Mouse (Mus musculus): ENCODE measurements around the gene Apoc3. TPM values are rescaled to one million over a fixed set of nuclear protein-coding genes. Genes with fewer than 3 reads are reported as not detected.

Gene Apoc3
- total RNA-seq, 1 experiment, result not detected

DNA sequence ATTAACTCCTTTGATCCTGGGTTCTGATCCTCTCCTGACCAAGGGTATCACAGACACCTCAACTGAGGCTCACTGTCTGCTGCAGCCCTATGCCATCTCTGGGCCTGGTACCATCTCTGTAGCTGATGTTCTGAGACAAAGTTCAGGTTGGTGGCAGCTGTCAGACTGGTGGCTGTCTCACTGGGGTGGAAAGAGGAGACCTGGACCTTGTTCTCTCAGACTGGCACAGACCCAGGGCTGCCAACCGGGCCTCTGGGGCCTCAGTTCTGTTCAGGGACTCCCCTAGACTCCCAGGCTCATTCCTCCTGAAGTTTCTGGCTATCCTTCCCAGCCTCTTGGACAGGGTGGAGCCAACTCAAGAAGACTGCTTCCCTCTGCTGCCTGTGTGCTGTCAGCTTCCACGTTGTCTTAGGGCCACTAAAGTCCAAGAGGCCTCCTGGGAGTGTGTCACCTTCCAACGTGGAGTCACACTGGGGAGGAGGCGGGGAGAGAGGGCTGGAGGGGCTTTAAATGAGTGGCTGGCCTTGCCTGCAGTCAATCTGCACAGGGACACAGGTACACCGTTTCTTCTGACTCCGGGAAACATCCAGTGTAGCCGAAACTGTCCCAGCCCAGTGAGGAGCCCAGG, 5.2 kb upstream of the Apoc3 start, which contains the start of gene Apoa4:
TSS of gene Apoa4 (plus strand) at position 171 of the 628 bp plus-strand sequence.
- TF ChIP-seq ZNF384 (IDR thresholded peaks at IDR 0.05; ENCODE audit: low read depth, low read length) (no peak), MAFK (IDR thresholded peaks at IDR 0.05; ENCODE audit: insufficient read depth, low read depth, low read length) (no peak), HCFC1 (IDR thresholded peaks at IDR 0.05; ENCODE audit: borderline replicate concordance, insufficient read depth, low read length) (no peak), ZC3H11A (IDR thresholded peaks at IDR 0.05; ENCODE audit: borderline replicate concordance, low read depth, low read length) (no peak), CHD2 (IDR thresholded peaks at IDR 0.05; ENCODE audit: low read depth, low read length) (no peak)
- no peak within 1 kb of the TSS for H3K4me3 ChIP-seq (ENCODE audit: insufficient read depth in 1 of 2, low read depth in 1 of 2, low read length in 2 of 2, poor library complexity in 1 of 2, severe bottlenecking in 1 of 2)
- in situ Hi-C loops (cut with MboI; ENCODE audit: low sequenced_read_pairs in 2 of 2, unreplicated experiment in 2 of 2), result no loop called here
- DNase-seq (ENCODE audit: low read depth, low spot score), result no peak
- no peaks in the 10 kb centered on the region for H3K36me3 ChIP-seq (ENCODE audit: control insufficient read depth, insufficient read depth, low read length, poor library complexity, severe bottlenecking)
- no peaks in the 10 kb centered on the region for H3K4me1 ChIP-seq (ENCODE audit: control insufficient read depth in 2 of 2, insufficient read depth in 2 of 2, low read length in 2 of 2, poor library complexity in 1 of 2)
- no peak within 1 kb of the TSS for H3K9ac ChIP-seq (ENCODE audit: insufficient read depth, low read depth, low read length, poor library complexity, severe bottlenecking)
- no peak within 1 kb of the TSS for H3K27ac ChIP-seq (ENCODE audit: insufficient read depth, low read depth, low read length, poor library complexity, severe bottlenecking)
- no peaks in the 10 kb centered on the region for H3K9me3 ChIP-seq (ENCODE audit: control insufficient read depth, insufficient read depth, low read depth, low read length)

DNA sequence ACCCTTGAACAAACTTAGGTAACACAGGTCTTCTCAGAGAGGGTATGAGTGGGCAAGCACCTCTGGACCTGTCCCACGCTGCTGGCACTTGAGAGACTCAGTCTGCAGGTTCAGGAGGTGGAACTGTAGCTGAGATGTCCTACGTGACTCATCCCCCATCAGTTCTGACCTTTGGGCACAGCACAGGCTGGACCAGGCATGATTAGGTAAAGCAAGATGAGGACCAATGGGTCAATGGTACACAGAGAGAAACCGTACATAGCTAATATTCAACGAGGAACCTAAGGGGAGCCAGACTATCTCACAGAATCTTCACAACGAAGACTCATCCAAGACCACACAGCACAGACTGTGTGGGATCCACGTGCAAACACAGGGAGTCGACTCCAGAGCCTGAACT, 3.4 kb upstream of the Apoc3 start:
- no peaks in the 10 kb centered on the region for H3K4me1 ChIP-seq (ENCODE audit: control insufficient read depth in 2 of 2, insufficient read depth in 2 of 2, low read length in 2 of 2, poor library complexity in 1 of 2)
- H3K9ac ChIP-seq (ENCODE audit: insufficient read depth, low read depth, low read length, poor library complexity, severe bottlenecking), result no peak overlapping the region
- no peaks in the 10 kb centered on the region for H3K9me3 ChIP-seq (ENCODE audit: control insufficient read depth, insufficient read depth, low read depth, low read length)
- no peak for DNase-seq (ENCODE audit: low read depth, low spot score)
- H3K4me3 ChIP-seq (ENCODE audit: insufficient read depth in 1 of 2, low read depth in 1 of 2, low read length in 2 of 2, poor library complexity in 1 of 2, severe bottlenecking in 1 of 2), result no peak overlapping the region
- no peak for TF ChIP-seq HCFC1 (IDR thresholded peaks at IDR 0.05; ENCODE audit: borderline replicate concordance, insufficient read depth, low read length)
- no peak for TF ChIP-seq ZNF384 (IDR thresholded peaks at IDR 0.05; ENCODE audit: low read depth, low read length)
- no peak for TF ChIP-seq ZC3H11A (IDR thresholded peaks at IDR 0.05; ENCODE audit: borderline replicate concordance, low read depth, low read length)
- TF ChIP-seq CHD2 (IDR thresholded peaks at IDR 0.05; ENCODE audit: low read depth, low read length), result no peak
- no peak for TF ChIP-seq MAFK (IDR thresholded peaks at IDR 0.05; ENCODE audit: insufficient read depth, low read depth, low read length)
- no peak overlapping the region for H3K27ac ChIP-seq (ENCODE audit: insufficient read depth, low read depth, low read length, poor library complexity, severe bottlenecking)
- in situ Hi-C loops (cut with MboI; ENCODE audit: low sequenced_read_pairs in 2 of 2, unreplicated experiment in 2 of 2), result no loop called here
- no peaks in the 10 kb centered on the region for H3K36me3 ChIP-seq (ENCODE audit: control insufficient read depth, insufficient read depth, low read length, poor library complexity, severe bottlenecking)

GRCm38 (mm10) chr9:46235649-46236048, 213 bp upstream of the Apoc3 start:
- Histone ChIP-seq H3K4me3 (ENCODE audit: insufficient read depth in 1 of 2, low read depth in 1 of 2, low read length in 2 of 2, poor library complexity in 1 of 2, severe bottlenecking in 1 of 2) (no peak overlapping the region), H3K4me1 (ENCODE audit: control insufficient read depth in 2 of 2, insufficient read depth in 2 of 2, low read length in 2 of 2, poor library complexity in 1 of 2) (peaks cover 0 to 2% of the 10 kb centered on the region in 2 experiments; a peak in 1 of 4 replicates), H3K36me3 (ENCODE audit: control insufficient read depth, insufficient read depth, low read length, poor library complexity, severe bottlenecking) (no peaks in the 10 kb centered on the region), H3K9ac (ENCODE audit: insufficient read depth, low read depth, low read length, poor library complexity, severe bottlenecking) (no peak overlapping the region), H3K9me3 (ENCODE audit: control insufficient read depth, insufficient read depth, low read depth, low read length) (no peaks in the 10 kb centered on the region), H3K27ac (ENCODE audit: insufficient read depth, low read depth, low read length, poor library complexity, severe bottlenecking) (no peak overlapping the region)
- in situ Hi-C loops (cut with MboI; ENCODE audit: low sequenced_read_pairs in 2 of 2, unreplicated experiment in 2 of 2), result no loop called here
- TF ChIP-seq MAFK (IDR thresholded peaks at IDR 0.05; ENCODE audit: insufficient read depth, low read depth, low read length) (no peak), ZC3H11A (IDR thresholded peaks at IDR 0.05; ENCODE audit: borderline replicate concordance, low read depth, low read length) (no peak), CHD2 (IDR thresholded peaks at IDR 0.05; ENCODE audit: low read depth, low read length) (no peak), HCFC1 (IDR thresholded peaks at IDR 0.05; ENCODE audit: borderline replicate concordance, insufficient read depth, low read length) (no peak), ZNF384 (IDR thresholded peaks at IDR 0.05; ENCODE audit: low read depth, low read length) (no peak)
- DNase-seq (ENCODE audit: low read depth, low spot score), result no peak

DNA sequence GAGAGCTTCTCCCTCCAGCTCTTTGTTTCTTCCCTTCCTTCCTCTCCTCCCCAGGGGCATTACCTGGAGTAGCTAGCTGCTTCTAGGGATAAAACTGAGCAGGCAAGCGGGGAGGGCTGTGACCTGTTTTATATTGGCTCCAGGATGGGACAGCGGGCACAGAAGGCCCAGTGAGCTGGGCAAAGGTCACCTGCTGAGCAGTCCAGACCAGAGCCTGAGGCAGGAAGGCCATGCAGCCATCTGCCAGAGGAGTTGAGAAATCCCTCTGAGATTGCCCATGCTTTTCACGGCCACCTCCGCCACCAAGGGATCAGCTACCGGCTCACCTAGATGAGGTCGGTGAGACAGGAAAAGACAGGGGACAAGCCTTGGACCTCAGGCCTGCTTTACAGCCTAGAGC, 240 bp downstream of the Apoc3 start:
- Histone ChIP-seq H3K36me3 (ENCODE audit: control insufficient read depth, insufficient read depth, low read length, poor library complexity, severe bottlenecking) (no peaks in the 10 kb centered on the region), H3K4me3 (ENCODE audit: insufficient read depth in 1 of 2, low read depth in 1 of 2, low read length in 2 of 2, poor library complexity in 1 of 2, severe bottlenecking in 1 of 2) (no peak overlapping the region), H3K27ac (ENCODE audit: insufficient read depth, low read depth, low read length, poor library complexity, severe bottlenecking) (no peak overlapping the region), H3K9ac (ENCODE audit: insufficient read depth, low read depth, low read length, poor library complexity, severe bottlenecking) (no peak overlapping the region), H3K4me1 (ENCODE audit: control insufficient read depth in 2 of 2, insufficient read depth in 2 of 2, low read length in 2 of 2, poor library complexity in 1 of 2) (peaks cover 0 to 2% of the 10 kb centered on the region in 2 experiments; a peak in 1 of 4 replicates), H3K9me3 (ENCODE audit: control insufficient read depth, insufficient read depth, low read depth, low read length) (no peaks in the 10 kb centered on the region)
- TF ChIP-seq HCFC1 (IDR thresholded peaks at IDR 0.05; ENCODE audit: borderline replicate concordance, insufficient read depth, low read length), result no peak
- TF ChIP-seq ZNF384 (IDR thresholded peaks at IDR 0.05; ENCODE audit: low read depth, low read length), result no peak
- DNase-seq (ENCODE audit: low read depth, low spot score), result no peak
- in situ Hi-C loops (cut with MboI; ENCODE audit: low sequenced_read_pairs in 2 of 2, unreplicated experiment in 2 of 2), result no loop called here
